Mouse (Mus musculus): ENCODE data around the gene Ank2.
"Not testable (repeated sequence)": the region's sequence is repeated elsewhere in the genome, so short reads cannot be mapped to it uniquely, and the experiment has no call there.

Gene Ank2

GRCm38 (mm10) chr3:127361384-127361783 is 137.8 kb downstream of the Ank2 start:
- no peak for DNase-seq (ENCODE audit: low spot score in 2 of 2)

- DNase-seq (ENCODE audit: low spot score in 2 of 2) = no peak
These were observed 143.9 kb downstream of the Ank2 start for GRCm38 (mm10) chr3:127355252-127355651.

GRCm38 (mm10) chr3:127350602-127351362 is 148.4 kb downstream of the Ank2 start:
- DNase-seq (ENCODE audit: low spot score in 2 of 2) = no peak

- no peak for DNase-seq (ENCODE audit: low spot score in 2 of 2)
These were observed 150.2 kb downstream of the Ank2 start for GRCm38 (mm10) chr3:127348926-127349325.

GRCm38 (mm10) chr3:127345860-127346459 is 153.2 kb downstream of the Ank2 start:
- no peak for DNase-seq (ENCODE audit: low spot score in 2 of 2)

- no peak for DNase-seq (ENCODE audit: low spot score in 2 of 2)
These were observed 157.8 kb downstream of the Ank2 start for GRCm38 (mm10) chr3:127341300-127341699.

- no peak for DNase-seq (ENCODE audit: low spot score in 2 of 2)
These were observed 164.3 kb downstream of the Ank2 start for GRCm38 (mm10) chr3:127334876-127335275.

DNA sequence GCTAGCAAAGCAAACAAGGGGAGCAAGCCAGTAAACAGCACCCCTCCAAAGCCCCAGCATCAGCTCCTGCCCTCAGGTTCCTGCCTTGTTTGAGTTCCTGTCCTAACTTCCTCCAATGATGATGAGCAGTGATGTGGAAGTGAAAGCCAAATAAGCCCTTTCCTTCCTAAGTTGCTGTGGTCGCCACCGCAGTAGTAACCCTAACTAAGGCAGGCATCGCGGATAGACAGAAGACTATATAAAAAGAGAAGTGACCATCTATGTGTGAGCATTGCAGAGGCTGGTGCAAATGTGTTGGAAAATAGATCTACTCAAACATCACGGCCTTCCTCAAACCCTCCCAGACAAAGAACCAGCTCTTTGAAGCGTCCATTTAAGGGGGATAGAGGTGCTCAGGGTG is 167.6 kb downstream of the Ank2 start:
- no peak for DNase-seq (ENCODE audit: low spot score in 2 of 2)

GRCm38 (mm10) chr3:127326355-127326754 is 172.8 kb downstream of the Ank2 start:
- DNase-seq (ENCODE audit: low spot score in 2 of 2) = no peak

DNA sequence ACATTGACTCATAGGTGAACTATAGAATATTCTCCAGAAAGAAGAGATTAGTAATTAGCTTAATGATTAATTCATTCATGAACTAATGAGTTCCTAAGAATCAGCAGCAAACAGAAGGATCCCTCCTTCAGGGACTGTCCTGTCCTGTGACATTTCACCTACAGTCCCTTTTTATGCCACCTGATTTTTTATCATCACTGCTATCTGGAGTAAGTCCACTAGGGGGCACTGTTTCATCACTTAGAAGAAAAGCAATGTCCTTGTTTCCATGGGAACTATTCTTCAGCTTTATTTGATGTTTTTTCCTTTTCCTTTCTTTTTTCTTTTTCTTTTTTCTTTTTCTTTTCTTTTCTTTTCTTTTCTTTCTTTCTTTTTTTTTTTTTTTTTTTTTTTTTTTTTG is 176.3 kb downstream of the Ank2 start:
- no peak for DNase-seq (ENCODE audit: low spot score in 2 of 2)

GRCm38 (mm10) chr3:127321645-127322044 is 177.5 kb downstream of the Ank2 start:
- no peak for DNase-seq (ENCODE audit: low spot score in 2 of 2)

DNA sequence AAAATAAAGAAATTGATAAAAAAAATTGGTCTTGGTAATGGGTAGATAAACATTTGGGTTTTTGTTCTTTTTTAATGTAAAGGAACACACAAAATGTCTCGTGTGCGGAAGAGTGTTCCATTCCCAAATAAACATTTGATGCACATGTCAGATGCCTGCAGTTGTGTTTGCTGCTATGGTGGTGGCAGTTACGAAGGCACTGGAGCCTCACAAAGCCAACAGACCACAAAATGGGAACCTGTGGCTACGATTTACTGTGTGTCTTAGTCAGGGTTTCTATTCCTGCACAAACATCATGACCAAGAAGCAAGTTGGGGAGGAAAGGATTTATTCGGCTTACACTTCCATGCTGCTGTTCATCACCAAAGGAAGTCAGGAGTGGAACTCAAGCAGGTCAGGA is 178.1 kb downstream of the Ank2 start:
- DNase-seq (ENCODE audit: low spot score in 2 of 2) = not testable (repeated sequence)

DNA sequence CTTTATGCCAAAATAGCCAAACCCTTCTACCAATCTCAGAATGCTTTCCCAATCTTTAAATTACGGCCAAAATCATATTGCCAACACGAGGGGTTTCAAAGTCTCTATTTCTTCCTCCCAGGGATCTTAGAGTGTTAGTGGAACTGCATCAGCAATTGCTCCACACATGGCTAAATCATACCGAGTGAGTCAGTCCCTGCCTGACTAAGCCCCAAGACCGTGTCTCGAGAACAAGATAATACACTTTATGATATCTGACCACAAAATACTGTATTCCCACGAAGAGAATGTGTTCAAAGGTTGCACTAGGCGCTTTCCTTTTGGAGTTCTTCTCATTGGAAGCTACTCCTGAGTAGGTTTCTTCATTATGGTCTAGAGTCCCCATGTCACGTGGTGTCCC is 178.8 kb downstream of the Ank2 start:
- no peak for DNase-seq (ENCODE audit: low spot score in 2 of 2)

DNA sequence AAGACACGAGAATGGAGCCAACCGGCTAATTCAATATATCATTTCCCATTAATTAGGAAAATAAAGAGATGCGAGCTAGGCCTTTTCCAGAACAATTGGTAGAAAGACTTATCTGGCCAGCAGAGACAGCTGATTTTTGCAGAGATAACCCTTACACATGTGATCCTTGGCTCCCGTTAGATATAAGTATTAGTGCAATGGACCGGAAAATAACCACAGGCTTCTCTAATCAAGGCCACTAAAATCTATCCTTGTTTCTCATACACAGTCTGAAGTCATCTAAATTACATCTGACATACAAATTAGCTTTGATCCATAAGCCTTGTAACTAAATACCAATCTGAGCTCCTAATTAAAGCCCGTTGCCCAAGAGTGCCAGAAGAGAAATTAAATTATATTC is 181.5 kb downstream of the Ank2 start:
- DNase-seq (ENCODE audit: low spot score in 2 of 2) = no peak

DNA sequence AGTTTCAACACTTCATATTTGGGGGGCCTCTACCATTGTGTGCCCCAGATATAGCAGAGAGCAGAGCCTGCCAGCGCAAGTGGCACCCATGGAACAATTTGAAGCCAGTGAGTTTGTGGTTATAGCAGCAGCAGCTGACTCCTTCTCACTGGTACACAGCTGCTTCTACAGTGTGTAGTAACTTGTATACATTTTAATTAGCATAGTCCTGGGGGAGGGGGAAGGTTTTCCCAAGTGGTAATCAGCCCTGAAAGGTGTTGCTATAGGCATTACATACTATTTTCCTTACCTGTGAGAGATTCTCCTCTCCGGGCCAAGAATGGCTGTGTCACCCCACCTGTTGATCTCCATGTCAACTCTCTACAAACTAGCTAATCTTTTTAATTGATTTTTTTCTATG is 182.4 kb downstream of the Ank2 start:
- DNase-seq (ENCODE audit: low spot score in 2 of 2) = no peak

DNA sequence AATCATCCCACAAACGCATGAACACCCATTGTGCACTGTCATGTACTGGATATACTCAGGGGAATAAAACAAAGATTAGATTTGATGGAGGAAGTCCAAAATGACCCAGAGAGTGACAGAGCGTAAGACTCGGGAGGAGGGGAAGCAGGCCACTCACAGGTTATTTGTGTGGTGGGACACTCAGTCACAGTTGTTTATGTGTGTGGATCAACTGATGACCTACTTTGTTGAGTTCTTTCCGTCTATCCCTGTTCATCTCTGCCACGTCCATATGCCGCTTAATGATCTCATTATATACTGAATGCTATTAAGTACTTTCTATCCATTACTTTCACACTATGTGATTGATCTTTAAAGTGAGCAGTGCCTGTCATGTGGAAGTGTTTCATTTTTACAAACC is 187.6 kb downstream of the Ank2 start:
- no peak for DNase-seq (ENCODE audit: low spot score in 2 of 2)

DNA sequence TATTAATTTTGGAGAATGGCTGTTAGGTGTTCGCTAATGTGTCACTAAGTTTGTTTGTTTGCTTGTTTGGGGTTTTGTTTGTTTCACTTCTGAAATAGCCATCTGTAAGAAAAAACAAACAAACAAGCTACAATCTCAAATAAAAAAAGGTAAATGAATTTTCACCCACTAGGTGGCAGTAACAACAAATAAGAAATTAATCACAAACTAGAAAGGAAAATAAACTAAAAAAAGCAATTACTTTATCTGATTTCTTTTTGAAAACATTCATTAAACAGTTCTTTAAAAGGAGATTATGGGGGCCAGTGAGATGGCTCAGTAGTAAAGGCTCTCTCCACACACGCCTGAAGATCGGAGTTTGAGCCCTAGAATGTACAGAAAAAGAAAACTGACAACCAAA is 189.1 kb downstream of the Ank2 start:
- no peak for DNase-seq (ENCODE audit: low spot score in 2 of 2)

DNA sequence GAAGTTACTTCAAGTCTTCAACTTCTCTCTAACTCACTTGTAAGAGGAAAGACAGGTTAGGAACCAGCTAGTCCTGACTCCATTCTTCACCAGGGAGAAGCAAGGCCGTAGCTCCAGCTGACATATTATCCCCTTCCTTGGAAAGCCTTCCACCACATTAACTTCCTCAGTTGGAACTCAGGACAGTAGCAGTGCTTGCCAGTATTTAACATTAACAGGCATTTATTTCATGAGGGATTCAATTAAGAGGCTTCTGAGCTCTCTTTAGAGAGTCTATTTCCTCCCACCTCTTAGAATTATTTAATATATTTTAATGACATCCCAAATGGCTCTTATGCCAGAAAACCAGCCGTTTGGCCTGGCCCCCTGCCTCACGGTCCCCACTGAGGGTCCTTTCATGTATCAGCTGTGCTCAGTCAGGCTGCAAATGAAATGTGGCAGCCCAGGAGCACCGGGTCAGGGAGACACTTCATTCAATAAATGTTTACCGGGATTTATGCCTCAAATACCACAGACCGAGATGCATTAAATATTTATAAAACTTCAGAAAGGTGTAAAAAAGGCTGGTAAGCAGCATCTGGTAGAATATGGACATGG is 195.1 kb downstream of the Ank2 start:
- no peak for DNase-seq (ENCODE audit: low spot score in 2 of 2)

DNA sequence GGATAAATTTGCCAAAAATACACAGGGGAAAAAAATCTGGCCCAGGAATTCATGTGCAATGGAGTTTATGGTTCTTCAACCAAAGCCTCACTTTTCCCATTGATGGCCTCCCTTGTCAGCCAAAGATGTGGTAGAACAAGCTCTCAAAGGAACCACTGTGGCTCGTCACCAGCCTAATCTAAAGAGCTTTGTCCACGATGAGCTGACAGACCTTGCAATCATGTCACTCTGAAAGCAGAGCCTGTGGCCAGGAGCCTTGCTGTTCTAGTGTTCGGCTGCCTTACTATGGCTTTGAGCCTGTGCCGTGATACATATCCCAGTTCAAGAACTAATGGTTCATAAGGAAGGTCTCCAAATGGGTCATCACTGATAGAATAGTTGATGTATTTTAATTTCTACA is 196.1 kb downstream of the Ank2 start:
- DNase-seq (ENCODE audit: low spot score in 2 of 2) = no peak

GRCm38 (mm10) chr3:127300790-127301189 is 198.4 kb downstream of the Ank2 start:
- no peak for DNase-seq (ENCODE audit: low spot score in 2 of 2)

DNA sequence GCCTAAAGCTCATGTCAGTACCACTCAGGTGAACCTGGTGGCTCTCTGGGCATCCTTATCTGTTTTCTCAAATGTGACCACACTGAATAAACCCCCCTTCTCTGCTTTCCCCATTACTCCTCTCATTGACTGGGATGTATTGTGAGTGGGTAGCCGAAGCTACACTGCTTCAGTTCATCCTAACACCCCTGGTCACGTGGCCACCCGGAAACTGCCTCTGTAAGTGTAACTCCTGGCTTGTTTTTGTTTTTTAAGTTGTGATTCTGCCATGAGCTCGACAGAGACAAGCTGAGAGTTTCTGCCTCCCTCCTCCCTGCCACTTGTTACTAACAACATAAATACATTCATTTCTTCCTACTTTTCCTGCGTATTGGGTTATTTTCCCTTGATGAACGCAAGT is 203.2 kb downstream of the Ank2 start:
- DNase-seq (ENCODE audit: low spot score in 2 of 2) = no peak

DNA sequence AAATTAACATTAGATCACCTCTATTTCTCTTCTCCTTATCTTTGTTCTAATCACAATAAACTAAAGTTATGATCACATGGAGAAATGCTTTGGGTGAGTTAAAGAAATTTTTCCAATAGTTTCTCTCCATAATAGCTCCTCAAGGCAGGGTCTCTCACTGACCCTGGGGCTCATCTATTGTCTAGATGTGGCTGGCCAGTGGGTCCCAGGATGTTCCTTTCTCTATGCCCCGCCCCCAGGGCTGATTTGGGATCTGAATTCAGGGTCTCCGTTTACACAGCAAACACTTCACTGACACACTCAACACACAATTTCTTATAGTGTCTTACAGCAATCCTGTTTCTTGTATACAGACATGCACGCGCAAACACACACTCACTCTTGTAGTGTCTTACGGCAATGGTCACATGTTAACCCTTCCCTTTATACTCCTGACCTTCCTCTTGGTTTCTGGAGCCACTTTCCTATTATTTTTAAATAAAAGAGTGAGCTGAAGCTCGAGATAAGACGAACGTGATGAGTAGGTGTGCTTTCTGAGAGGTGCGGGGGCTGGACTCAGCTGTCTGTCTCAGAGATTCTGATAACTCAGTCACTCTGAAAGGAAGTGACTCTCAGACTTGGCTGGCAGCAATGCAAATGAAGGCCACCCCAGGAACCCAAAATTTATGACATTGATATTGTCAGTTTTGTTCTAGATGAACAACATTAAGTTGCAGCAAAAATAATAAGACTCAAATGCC is 204.4 kb downstream of the Ank2 start:
- DNase-seq (ENCODE audit: low spot score in 2 of 2) = no peak

- DNase-seq (ENCODE audit: low spot score in 2 of 2) = no peak
These were observed 205.1 kb downstream of the Ank2 start for GRCm38 (mm10) chr3:127294079-127294478.
